Mouse (Mus musculus): ENCODE data around the gene Ciita.

DNA sequence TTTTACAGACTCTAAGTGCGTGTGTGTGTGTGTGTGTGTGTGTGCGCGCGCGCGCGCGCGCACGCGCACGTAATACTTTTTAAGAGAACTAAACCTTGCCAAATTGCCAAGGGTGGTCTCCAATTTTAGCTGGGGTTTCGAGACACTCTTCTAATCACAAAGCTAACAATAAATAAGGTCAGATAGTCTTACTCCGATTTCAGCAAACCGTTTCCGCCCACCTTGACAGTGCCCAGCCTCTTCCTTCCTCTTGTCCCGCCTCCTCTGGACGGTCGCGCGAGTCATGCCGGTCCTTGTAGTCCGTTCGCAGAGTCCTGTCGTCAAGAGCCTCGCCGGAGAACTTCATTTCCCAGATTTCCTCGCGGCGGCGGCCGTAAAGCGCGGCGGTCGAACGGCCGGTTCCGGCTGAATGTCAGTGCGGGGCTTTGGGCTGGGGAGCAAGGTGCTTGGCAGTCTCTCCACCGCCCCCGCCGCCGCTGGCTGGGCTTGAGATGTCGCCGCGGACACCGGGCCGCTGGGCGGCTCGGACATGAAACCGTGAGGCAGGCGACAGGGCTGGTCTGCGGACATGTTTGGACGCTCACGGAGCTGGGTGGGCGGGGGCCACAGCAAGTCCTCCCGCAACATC, 65.2 kb downstream of the Ciita start, which contains the start of gene Clec16a:
- peak; percentile 66 for TF ChIP-seq POLR2A (IDR thresholded peaks at IDR 0.05; ENCODE audit: insufficient read length, low read depth)
- no peak for TF ChIP-seq MYOD1 (IDR thresholded peaks at IDR 0.05; ENCODE audit: control insufficient read depth in 1 of 3, insufficient read length in 2 of 3, low read depth in 2 of 3)
- no peak for TF ChIP-seq USF1 (IDR thresholded peaks at IDR 0.05; ENCODE audit: low read depth)
- TF ChIP-seq TCF12 (IDR thresholded peaks at IDR 0.05; ENCODE audit: insufficient read depth, poor library complexity, severe bottlenecking): no peak
- TF ChIP-seq E2F4 (IDR thresholded peaks at IDR 0.05; ENCODE audit: insufficient read depth): no peak
- no peak for TF ChIP-seq POLR2AphosphoS2 (IDR thresholded peaks at IDR 0.05; ENCODE audit: insufficient read length, low read depth)
- no peak for TF ChIP-seq SRF (IDR thresholded peaks at IDR 0.05; ENCODE audit: control insufficient read depth, insufficient read length, low read depth)
- TF ChIP-seq CEBPB (IDR thresholded peaks at IDR 0.05; ENCODE audit: insufficient read depth, poor library complexity, severe bottlenecking): no peak
- TF ChIP-seq TCF3 (IDR thresholded peaks at IDR 0.05; ENCODE audit: insufficient read length, low read depth): no peak
- TF ChIP-seq MAX (IDR thresholded peaks at IDR 0.05; ENCODE audit: low read depth): no peak

All from myocyte (in vitro differentiated cells).